Mouse (Mus musculus) gastrocnemius, postnatal 25 days (tissue): ENCODE data around the gene Trio. TPM values are rescaled to one million over a fixed set of nuclear protein-coding genes. Genes with fewer than 3 reads are reported as not detected.
"Not testable (repeated sequence)": the region's sequence is repeated elsewhere in the genome, so short reads cannot be mapped to it uniquely, and the experiment has no call there.

ENCODE experiments used
- DNase-seq: peaks from one replicate; pipeline ENCODE4 v3.0.0; 2022
- total RNA-seq, 2 experiments: library from RNA; stranded (reverse); gene quantifications; 1 replicate in 1 of 2; 2 replicates in 1 of 2; pipeline ENCODE4 v1.2.3; 2021

Trio gene
- total RNA-seq, 2 experiments from 2014 or later: 31.0 to 36.4 TPM

DNA sequence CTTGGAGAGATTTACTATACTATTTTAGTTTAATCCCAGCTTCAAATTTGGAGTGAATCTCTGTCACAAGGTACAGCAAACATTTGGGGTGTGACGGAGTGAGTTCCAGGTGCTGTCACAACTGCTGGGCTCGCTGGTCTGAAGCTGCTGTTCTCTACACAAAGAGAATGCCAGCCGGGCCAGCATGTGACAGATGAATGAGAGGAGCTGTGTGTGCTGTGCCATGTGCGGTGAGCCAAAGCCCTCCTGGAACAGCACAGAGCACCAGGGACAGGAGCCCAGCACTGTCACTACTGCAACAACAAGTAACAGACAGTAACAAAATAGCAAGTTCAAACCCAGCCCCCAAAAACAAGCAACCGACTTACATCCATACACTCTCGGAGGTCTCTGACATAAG, 194.0 kb downstream of the Trio start:
- no peak for DNase-seq

DNA sequence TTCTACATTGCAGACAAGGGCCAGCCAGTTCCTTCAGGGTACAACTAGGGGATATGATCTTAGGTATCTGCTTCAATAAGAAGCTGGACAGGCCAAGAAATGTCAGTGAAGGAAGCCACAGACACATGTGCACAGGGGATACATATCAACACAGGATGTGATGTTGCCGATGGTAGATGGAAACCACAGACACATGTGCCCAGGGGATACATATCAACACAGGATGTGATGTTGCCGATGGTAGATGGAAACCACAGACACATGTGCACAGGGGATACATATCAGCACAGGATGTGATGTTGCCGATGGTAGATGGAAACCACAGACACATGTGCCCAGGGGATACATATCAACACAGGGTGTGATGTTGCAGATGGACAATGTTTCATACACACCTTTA, 197.8 kb downstream of the Trio start:
- not testable (repeated sequence) for DNase-seq

- no peak for DNase-seq
These were observed 198.8 kb downstream of the Trio start for GRCm38 (mm10) chr15:27826886-27827285.

- no peak for DNase-seq
These were observed 199.5 kb downstream of the Trio start for GRCm38 (mm10) chr15:27826048-27826637.

- no peak for DNase-seq
These were observed 200.3 kb downstream of the Trio start for GRCm38 (mm10) chr15:27825390-27825789.

DNA sequence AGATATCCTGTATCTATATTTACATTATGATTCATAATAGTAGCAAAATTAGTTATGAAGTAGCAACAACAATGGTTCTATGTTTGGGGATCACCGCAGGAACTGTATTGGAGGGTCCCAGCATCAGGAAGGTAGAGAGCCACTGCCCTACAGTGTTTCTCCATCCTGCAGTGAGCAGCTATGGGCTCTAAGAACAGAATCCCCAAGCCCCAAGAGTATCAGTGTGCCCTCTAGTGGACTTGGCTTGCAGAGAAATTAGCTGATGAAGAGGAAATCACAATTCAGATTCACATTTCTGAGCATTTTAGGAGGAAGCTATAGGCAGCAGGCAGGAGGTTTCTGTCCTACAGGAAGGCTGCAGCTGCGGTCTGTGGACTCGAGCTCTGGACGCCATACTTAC, 202.1 kb downstream of the Trio start:
- no peak for DNase-seq

DNA sequence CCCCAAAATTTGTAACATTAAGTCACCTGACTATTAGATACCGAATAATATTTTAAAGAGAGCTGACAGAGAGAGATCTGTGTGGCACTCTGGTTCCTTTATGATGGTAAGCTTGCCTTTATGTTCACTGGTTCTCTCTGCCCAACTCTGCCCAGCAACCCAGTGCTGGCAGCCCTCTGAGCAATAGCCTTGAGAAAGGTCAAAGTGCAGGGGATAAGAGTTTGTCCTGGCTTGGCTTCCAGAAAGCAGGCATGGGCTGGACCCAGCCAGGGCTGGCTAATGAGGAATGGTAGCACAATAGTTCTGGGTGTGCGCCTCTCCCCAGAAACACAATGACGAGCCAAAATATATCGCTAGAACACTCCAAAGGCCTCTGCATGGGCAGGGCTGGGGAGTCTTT, 203.2 kb downstream of the Trio start:
- DNase-seq: no peak

DNA sequence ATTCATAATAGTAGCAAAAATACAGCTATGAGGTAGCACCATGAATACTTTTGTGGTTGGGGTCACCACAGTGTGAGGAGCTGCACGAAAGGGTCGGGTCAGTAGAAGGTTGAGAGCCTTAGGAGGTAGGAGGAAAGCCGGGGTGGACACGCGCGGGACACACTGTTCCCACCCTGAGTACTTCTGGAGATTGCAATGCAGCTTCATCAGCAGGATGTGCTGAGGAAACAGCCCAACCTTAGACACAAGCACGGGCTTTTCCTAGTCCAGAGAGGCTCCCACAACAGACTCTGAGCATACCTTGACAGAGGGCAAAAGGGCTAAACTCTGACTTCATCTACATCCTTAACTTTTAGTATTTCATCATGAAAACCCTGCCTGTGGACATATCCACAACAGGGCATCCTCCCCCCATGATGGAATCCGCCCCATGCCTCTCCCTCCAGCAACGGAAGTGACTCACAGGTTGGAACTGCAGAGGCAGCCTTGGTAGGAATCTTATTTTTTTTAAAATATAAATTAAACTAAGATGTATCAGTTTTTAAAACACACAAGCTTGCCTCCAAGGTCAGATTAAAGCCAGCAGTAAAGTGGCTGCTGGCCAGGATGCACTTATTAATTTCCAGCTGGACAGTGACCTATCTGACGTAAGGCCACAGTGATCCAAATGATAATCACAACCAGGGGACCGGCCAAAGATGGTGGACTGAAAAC, 203.8 kb downstream of the Trio start:
- peak; percentile 19 for DNase-seq

DNA sequence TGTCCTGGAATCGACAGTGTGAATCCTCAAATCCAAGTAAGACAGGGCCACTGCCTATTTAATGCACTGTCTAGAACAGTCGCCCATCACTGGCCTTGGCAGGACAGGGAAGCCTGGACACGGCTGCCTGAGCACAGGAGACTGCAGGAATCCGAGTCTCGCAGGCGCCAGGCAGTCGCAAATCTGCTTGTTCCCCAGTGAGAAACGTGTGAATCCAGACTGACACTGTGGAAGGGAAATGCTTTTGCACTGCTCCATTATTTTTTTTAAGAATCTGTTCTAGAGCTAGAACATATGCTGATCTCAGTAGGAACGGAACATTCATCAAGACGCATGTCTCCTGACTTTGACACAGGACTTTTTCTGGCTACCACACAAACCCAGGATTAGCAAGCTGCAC, 208.6 kb downstream of the Trio start:
- no peak for DNase-seq

DNA sequence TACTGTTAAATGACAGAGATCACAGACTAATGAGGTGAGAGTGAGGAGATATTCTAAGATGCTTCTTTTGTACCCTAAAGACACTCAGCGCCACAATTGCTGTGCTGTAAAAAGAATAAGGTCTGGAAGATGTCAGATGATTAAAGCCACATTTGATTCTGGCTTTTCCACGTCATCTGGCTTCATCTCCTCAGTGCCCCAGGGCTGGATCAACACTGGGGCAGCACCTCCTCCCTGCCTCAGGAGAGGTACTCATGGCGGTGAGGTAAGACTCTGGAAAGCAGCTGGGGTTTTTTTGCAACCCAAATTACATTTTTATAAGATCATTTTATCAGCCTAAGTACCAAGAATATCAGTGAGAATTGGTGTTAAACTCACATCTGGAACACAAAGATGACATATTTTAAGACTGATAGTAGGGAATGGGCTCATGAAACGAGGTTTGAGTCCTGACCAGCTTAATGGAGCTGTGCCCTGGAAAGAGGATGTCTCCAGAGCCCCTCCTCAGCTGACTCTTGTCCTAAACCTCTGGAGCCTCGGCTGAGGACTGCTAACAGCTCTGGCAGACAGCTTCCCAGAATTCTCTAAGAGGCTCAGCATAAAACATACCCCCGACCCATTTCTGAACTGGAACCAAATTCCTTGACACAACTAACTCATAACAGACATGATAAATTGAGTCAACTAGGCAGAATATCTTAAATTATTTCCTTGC, 210.8 kb downstream of the Trio start:
- peak; percentile 49 for DNase-seq

DNA sequence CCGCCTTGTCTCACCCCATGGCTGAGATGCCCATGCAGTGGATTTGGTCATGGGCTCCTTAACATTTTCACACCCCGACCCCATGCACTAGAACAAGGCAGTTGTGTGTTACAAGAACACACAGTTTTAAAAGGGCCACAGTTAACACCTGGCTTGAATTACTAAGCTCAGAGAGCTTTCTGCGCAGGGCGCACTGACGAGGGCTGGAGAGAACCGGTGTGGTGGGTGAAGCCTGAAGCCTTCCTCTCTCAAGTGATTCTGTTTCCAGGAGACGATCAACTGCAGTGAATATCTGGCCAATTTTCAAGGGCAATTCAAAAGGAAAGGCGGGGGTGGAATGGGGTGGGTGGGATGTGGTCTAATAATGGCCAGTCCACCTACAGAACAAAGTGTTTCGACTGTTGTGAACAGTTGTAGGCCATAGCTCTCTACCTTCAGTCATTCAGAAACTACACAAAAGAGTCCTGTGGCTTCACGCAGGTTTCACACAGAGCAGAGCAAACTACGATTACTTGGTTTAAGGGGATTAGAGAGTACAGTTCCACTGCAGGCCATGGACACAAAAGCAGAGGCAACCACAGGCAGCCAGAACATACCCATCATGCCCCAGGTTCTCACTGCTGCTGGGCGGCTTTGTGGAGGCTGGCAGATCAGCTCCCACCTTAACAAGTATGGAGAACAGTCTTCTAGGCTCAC, 214.7 kb downstream of the Trio start:
- no peak for DNase-seq

- DNase-seq: no peak
These were observed 215.4 kb downstream of the Trio start for GRCm38 (mm10) chr15:27810262-27810661.

DNA sequence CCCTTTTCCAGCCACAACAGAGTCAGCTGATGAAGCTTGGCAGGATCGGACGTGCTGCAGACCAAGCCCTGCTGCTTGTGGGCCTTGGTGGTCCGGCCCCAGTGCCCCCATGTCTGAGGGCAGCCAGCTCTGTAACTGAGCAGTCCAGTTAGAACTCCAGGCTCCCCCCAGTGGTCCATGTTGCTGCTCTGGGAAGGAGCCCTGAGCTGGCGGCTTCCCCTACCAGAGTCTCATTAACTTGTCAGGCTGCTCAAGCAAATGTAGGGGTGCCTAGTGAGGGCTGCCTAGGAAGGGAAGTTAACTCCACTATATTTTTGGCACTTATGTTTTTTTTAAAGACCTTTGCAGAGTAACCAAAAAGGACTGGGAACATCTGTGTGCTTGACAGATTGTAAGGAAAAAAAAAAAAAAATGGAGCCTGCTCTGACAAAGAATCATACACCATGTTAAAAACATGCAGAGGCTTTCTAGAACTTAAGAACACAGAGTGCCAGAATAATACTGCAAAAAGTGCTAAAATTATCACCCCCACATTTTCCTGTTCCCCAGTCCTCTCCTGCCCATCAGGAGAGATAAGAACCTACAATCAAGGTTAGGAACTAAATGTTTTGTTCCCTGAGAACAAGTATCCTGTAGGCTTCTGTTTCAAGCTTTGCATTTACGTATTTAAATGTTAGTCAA, 216.9 kb downstream of the Trio start:
- peak; percentile 27 for DNase-seq

GRCm38 (mm10) chr15:27806219-27806618, 219.4 kb downstream of the Trio start:
- DNase-seq: no peak

DNA sequence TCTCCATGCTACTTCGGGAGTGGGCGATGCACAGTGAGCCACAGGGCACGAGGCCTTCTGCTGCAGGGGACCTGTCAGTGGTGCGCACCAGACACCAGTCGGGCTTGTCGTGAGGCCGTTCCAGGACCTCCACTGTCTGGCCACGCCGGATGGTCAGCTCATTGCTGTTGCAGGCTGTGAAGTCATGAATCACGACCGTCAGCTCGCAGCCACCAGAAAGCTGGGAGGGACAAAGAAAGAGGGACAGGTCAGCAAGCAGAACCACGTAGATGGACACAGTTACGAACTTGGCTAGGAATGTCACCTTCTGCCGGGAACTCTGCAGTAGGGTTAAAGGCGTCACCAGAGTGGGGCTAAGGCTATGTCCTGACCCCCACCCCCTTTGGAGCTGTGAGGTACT, 220.0 kb downstream of the Trio start:
- DNase-seq: no peak

DNA sequence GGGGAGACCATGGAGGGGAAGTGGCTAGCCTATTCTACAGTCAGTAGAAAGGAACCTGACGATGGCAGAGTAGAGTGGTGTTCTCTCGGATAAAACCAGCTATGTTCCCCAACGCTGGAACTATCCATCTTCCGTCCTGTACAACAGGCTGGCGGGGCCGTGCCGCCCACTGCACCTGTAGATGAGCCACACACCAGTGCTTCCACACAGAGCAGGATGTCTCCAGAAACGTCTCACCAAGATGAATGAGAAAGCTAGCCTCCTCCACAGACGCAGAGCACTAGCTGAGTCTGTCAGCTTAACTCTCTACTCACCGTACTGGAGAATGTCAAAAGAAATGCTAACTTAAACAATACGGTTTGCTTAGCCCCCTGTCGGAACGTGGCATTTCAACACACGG, 221.2 kb downstream of the Trio start:
- DNase-seq: no peak

GRCm38 (mm10) chr15:27803568-27804345, 221.9 kb downstream of the Trio start:
- no peak for DNase-seq

DNA sequence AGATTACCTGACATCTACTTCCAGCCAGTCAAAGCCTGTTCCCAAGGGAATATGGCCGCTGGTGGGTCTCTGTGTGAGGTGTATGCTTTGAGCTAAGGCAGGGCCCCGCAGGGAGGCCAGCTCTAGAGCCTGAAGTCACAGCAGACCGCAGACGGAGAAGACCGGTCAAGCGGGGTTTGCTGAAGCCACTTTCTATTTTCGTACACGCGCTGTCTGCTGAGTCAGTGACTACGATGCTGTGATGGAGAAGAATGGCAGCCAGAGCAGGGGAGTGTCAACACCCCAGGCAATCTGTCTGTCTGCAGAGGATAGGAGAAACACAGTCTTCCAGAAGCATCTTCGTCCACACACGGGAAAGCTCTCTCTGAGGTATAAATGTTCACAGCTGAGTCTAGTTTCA, 223.4 kb downstream of the Trio start:
- DNase-seq: peak; percentile 19

DNA sequence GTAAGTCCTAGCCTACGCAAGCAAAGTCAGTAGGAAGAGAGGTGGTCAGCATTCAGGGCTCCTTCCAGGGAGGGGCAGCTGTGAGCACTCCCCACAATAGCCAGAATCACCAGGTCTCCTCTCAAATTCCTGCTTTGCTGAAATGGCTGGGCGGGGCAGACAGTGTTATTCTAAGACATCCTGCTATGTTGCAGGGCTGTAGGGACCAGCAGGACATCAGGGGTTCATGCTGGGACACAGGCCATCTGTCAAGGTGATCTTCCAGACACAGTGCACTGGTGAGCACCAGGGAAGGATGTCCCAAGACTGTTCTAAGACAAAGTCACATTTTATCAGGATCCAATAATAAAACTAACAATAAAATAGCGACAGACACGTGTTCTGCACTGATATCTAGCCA, 224.5 kb downstream of the Trio start:
- DNase-seq: peak; percentile 19

DNA sequence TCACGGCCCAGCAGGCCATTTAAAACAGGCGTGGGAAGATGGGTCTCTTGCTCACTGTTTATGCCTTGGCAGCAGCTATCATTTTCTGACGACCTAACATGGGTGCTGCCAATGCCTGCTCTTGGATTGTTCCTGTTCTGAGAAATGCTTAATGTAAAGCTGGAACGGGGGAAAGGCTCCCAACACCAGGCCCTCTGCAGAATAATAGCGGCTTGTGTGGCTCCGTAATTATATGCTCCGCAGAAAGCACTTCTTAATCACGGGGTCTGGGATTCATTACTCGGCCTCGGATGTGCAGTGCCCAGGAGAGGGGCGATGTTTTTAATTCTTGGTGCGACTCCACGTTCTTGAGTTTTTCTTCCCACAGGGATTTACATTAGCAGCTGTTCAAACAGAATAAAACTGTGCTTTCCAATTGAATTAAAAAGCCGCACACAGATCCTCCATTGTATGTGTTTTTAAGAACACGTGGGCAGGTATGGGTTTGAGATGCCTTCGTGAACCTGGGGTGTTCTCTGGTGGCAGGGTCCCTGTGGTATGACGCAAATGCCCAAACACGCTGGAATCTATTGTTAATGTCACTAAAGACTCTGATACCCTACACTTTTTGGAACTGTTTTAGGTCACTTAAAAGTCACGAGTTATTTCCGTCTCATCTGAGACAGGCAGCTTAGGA, 228.0 kb downstream of the Trio start:
- DNase-seq: no peak

- no peak for DNase-seq
These were observed 228.8 kb downstream of the Trio start for GRCm38 (mm10) chr15:27796868-27797222.
